Mouse (Mus musculus): ENCODE measurements at regions not wholly inside any gene's neighbourhood (a gene's known extent, or its start where the extent isn't known, plus 50 kb on each side); places are given as distances from the start of the nearest gene placed in this dataset.

- H3K27me3 ChIP-seq (replicated peaks), result no peaks in the 10 kb centered on the region
- H3K79me2 ChIP-seq (replicated peaks; ENCODE audit: control insufficient read depth, extremely low read depth, insufficient read depth, poor library complexity, severe bottlenecking), result no peaks in the 10 kb centered on the region
- in situ Hi-C loops (cut with MboI; ENCODE audit: low pct_ligation_motif_present, low pct_unique_long_range_greater_than_20kb, low sequenced_read_pairs) (no loop called here), dilution Hi-C loops (cut with MboI; ENCODE audit: extremely low pct_ligation_motif_present, extremely low pct_unique_long_range_greater_than_20kb, low sequenced_read_pairs) (no loop called here)
- no peak for DNase-seq (ENCODE audit: extremely low read depth)
- no peaks in the 10 kb centered on the region for H3K36me3 ChIP-seq (replicated peaks in 1 of 2; ENCODE audit: control insufficient read depth in 1 of 2, insufficient read depth in 1 of 2, low read length in 1 of 2)
- H3K9ac ChIP-seq (ENCODE audit: insufficient read depth, low read depth), result no peak overlapping the region
- TF ChIP-seq NRF1 (IDR thresholded peaks at IDR 0.05; ENCODE audit: low read depth, low read length) (no peak), MAZ (IDR thresholded peaks at IDR 0.05; ENCODE audit: low read depth, low read length) (no peak), HCFC1 (IDR thresholded peaks at IDR 0.05; ENCODE audit: low read depth, low read length) (no peak), TCF12 (IDR thresholded peaks at IDR 0.05; ENCODE audit: low read depth, low read length) (no peak), ZKSCAN1 (IDR thresholded peaks at IDR 0.05; ENCODE audit: borderline replicate concordance, low read depth, low read length) (no peak)
- H3K27ac ChIP-seq (ENCODE audit: insufficient read depth, low read depth), result no peak overlapping the region
- peaks cover 5% of the 10 kb centered on the region for H3K9me3 ChIP-seq (replicated peaks; ENCODE audit: low read length)
- no peak overlapping the region for H3K4me2 ChIP-seq (ENCODE audit: insufficient read depth, low read depth, poor library complexity, severe bottlenecking)
- H3K4me3 ChIP-seq (replicated peaks in 1 of 3; ENCODE audit: low read depth in 2 of 3, low read length in 2 of 3, poor library complexity in 1 of 3), result no peak overlapping the region
- peaks cover 0 to 6% of the 10 kb centered on the region in 2 experiments; a peak in 1 of 4 replicates for H3K4me1 ChIP-seq (ENCODE audit: control insufficient read depth in 1 of 2, insufficient read depth in 2 of 2)
Observed at GRCm38 (mm10) chr1:128738152-128738551, 146.1 kb upstream of the Cxcr4 start.

DNA sequence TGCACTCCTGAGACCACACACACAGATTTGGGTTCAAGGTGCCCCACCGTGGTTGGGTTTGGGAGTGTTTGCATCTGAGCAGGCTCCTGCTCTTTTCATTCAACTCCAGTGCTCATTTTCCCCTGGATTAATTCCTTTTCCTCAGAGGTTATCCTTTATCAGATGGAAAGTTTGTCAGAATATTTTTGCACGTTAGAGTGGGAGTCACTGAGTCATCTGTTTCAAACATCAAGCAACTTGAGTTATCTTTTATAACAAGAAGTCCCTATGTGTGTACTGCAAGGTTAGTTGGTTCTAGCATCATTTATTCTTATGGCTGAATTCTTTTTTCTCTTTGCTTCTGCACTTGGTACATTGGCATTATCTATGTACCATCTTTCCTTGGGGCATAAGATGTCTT, 142.8 kb upstream of the Cxcr4 start:
- Histone ChIP-seq H3K9me3 (replicated peaks; ENCODE audit: low read length) (no peaks in the 10 kb centered on the region), H3K4me3 (replicated peaks in 1 of 3; ENCODE audit: low read depth in 2 of 3, low read length in 2 of 3, poor library complexity in 1 of 3) (no peak overlapping the region), H3K27me3 (replicated peaks) (no peaks in the 10 kb centered on the region), H3K4me2 (ENCODE audit: insufficient read depth, low read depth, poor library complexity, severe bottlenecking) (no peak overlapping the region), H3K27ac (ENCODE audit: insufficient read depth, low read depth) (no peak overlapping the region), H3K4me1 (ENCODE audit: control insufficient read depth in 1 of 2, insufficient read depth in 2 of 2) (peaks cover 0 to 6% of the 10 kb centered on the region in 2 experiments; a peak in 1 of 4 replicates), H3K79me2 (replicated peaks; ENCODE audit: control insufficient read depth, extremely low read depth, insufficient read depth, poor library complexity, severe bottlenecking) (no peaks in the 10 kb centered on the region), H3K9ac (ENCODE audit: insufficient read depth, low read depth) (no peak overlapping the region), H3K36me3 (replicated peaks in 1 of 2; ENCODE audit: control insufficient read depth in 1 of 2, insufficient read depth in 1 of 2, low read length in 1 of 2) (no peaks in the 10 kb centered on the region)
- dilution Hi-C loops (cut with MboI; ENCODE audit: extremely low pct_ligation_motif_present, extremely low pct_unique_long_range_greater_than_20kb, low sequenced_read_pairs) (no loop called here), in situ Hi-C loops (cut with MboI; ENCODE audit: low pct_ligation_motif_present, low pct_unique_long_range_greater_than_20kb, low sequenced_read_pairs) (no loop called here)
- no peak for TF ChIP-seq TCF12 (IDR thresholded peaks at IDR 0.05; ENCODE audit: low read depth, low read length)
- peak; percentile 43 for TF ChIP-seq SMC3 (IDR thresholded peaks at IDR 0.05; ENCODE audit: low read depth, low read length)
- TF ChIP-seq ETS1 (conservative IDR thresholded peaks at IDR 0.05; ENCODE audit: low read depth, low read length), result no peak
- TF ChIP-seq IRF4 (IDR thresholded peaks at IDR 0.05; ENCODE audit: low read depth, low read length), result no peak
- peak in 1 of 2 experiments; percentile 34; a peak in 2 of 4 replicates for TF ChIP-seq CTCF (conservative IDR thresholded peaks at IDR 0.05 in 1 of 2, IDR thresholded peaks at IDR 0.05 in 1 of 2; ENCODE audit: low read depth in 2 of 2, low read length in 2 of 2)
- TF ChIP-seq USF2 (conservative IDR thresholded peaks at IDR 0.05; ENCODE audit: low read depth, low read length), result no peak
- no peak for TF ChIP-seq CHD1 (IDR thresholded peaks at IDR 0.05; ENCODE audit: low read depth, low read length)
- TF ChIP-seq BHLHE40 (IDR thresholded peaks at IDR 0.05; ENCODE audit: low read depth, low read length), result no peak
- no peak for TF ChIP-seq TBP (conservative IDR thresholded peaks at IDR 0.05; ENCODE audit: low read depth, low read length)
- TF ChIP-seq JUN (IDR thresholded peaks at IDR 0.05; ENCODE audit: insufficient read depth, low read depth, low read length), result no peak
- TF ChIP-seq MAX (IDR thresholded peaks at IDR 0.05; ENCODE audit: low read length), result no peak
- TF ChIP-seq ZMIZ1 (IDR thresholded peaks at IDR 0.05; ENCODE audit: low read depth, low read length), result no peak
- no peak for TF ChIP-seq RCOR1 (conservative IDR thresholded peaks at IDR 0.05; ENCODE audit: low read depth, low read length)
- TF ChIP-seq RAD21 (IDR thresholded peaks at IDR 0.05; ENCODE audit: low read depth, low read length), result peak; percentile 37
- no peak for TF ChIP-seq SIN3A (IDR thresholded peaks at IDR 0.05; ENCODE audit: low read length)
- no peak for DNase-seq (ENCODE audit: extremely low read depth)

Data from CH12.LX (cell line).